Comparison of ENCODE assay signal across 10 mouse cellular contexts in the genomic region with DNA sequence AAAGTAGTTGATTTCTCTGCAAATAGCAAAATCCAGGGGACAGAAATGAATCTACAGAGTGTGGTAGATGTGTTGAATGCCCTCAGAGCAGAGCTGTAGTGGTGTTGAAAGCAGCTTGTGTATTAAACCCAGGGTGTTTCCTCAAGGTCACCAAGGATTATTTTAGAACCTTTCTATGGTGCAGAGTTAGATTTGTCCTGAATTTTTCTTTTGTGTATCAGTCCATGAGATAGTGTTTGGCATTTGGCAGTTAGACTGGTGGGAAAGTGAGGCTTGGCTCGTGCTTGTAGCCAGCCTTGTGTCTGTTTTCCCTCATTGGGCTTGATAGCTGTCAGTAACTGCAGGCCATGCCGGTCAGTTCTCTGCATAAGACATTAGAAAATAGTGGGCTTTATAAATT. TPM values are rescaled to one million over a fixed set of nuclear protein-coding genes. Genes with fewer than 3 reads are reported as not detected.
A peak's percentile ranks its signal among the peaks of the same experiment; 100 is the strongest.
DNase-seq lines count a peak whose midpoint lies in the region; ATAC-seq and TF ChIP-seq lines count a peak whose summit lies in the region.
"Had no signal": no experiment of that assay in that cellular context is flagged by ENCODE, and none has a peak within 500 bp of the region (broad histone marks: within the 10 kb centered on the region; RNA-seq: fewer than 3 reads in every experiment).

No protein-coding gene starts in this region.

- H3K4me3 ChIP-seq in heart, embryonic 11.5 days (ENCODE audit: low read depth, low read length): no peak overlapping the region
- peak overlapping the region; percentile 20 for H3K4me3 ChIP-seq in limb, embryonic 13.5 days
- peak overlapping the region; percentile 10; the same call in 1 of the 2 replicates for H3K4me3 ChIP-seq in stomach, postnatal 0 days (ENCODE audit: low read depth, low read length)

- H3K4me1 ChIP-seq in heart, embryonic 11.5 days (ENCODE audit: control insufficient read depth, insufficient read depth, low read length): peaks cover 35% of the 10 kb centered on the region
- peaks cover 56% of the 10 kb centered on the region for H3K4me1 ChIP-seq in limb, embryonic 13.5 days
- H3K4me1 ChIP-seq in stomach, postnatal 0 days (replicated peaks; ENCODE audit: control insufficient read depth, insufficient read depth): peaks cover 10% of the 10 kb centered on the region

- no peak for ATAC-seq in heart, embryonic 11.5 days (replicated peaks; ENCODE audit: insufficient number of reproducible peaks, low FRiP score, low TSS enrichment)
- no peak for ATAC-seq in limb, embryonic 13.5 days (ENCODE audit: low FRiP score, low read depth)
- ATAC-seq in stomach, postnatal 0 days (ENCODE audit: low FRiP score, low TSS enrichment): no peak

- no peaks in the 10 kb centered on the region for H3K36me3 ChIP-seq in heart, embryonic 11.5 days (ENCODE audit: control insufficient read depth, insufficient read depth, low read length)
- peaks cover 6% of the 10 kb centered on the region for H3K36me3 ChIP-seq in limb, embryonic 13.5 days
- no peaks in the 10 kb centered on the region for H3K36me3 ChIP-seq in stomach, postnatal 0 days (ENCODE audit: control insufficient read depth, insufficient read depth, low read length)

- DNase-seq in testis, postnatal 14 days (ENCODE audit: low spot score): peak; percentile 33
- no peak for DNase-seq in testis, postnatal 10 days (ENCODE audit: low spot score)
- no peak for DNase-seq in stomach, postnatal 0 days (ENCODE audit: low spot score)
- DNase-seq in adrenal gland, postnatal 4 days (ENCODE audit: low spot score in 2 of 2): no peak
- no peak for DNase-seq in MN1 (ENCODE audit: low spot score)
- no peak for DNase-seq in right cerebral cortex, adult 18-20 months
- DNase-seq: kidney, adult 18-20 months; thymus, postnatal 4 days had no signal

- H3K27ac ChIP-seq in heart, embryonic 11.5 days (ENCODE audit: low read depth, low read length): peak overlapping the region; percentile 22; the same call in 1 of the 2 replicates
- no peak overlapping the region for H3K27ac ChIP-seq in limb, embryonic 13.5 days
- H3K27ac ChIP-seq in stomach, postnatal 0 days (replicated peaks): no peak overlapping the region

- TF ChIP-seq CTCF in stomach, postnatal 0 days (IDR thresholded peaks at IDR 0.05; ENCODE audit: low read depth): no peak

- no peak overlapping the region for H3K9ac ChIP-seq in heart, embryonic 11.5 days (ENCODE audit: low read depth, low read length)
- H3K9ac ChIP-seq in limb, embryonic 13.5 days: no peak overlapping the region
- no peak overlapping the region for H3K9ac ChIP-seq in stomach, postnatal 0 days (ENCODE audit: low read length)

- peak overlapping the region; percentile 27 for H3K4me2 ChIP-seq in heart, embryonic 11.5 days
- H3K4me2 ChIP-seq in limb, embryonic 13.5 days (replicated peaks): peak overlapping the region; percentile 53
- 0 out of 2 replicates have a peak overlapping the region, but pooled peaks have one; percentile 14 for H3K4me2 ChIP-seq in stomach, postnatal 0 days (replicated peaks; ENCODE audit: low read depth)

- H3K9me3 ChIP-seq in heart, embryonic 11.5 days (replicated peaks; ENCODE audit: control insufficient read depth, low read length): no peaks in the 10 kb centered on the region
- H3K9me3 ChIP-seq in limb, embryonic 13.5 days: no peaks in the 10 kb centered on the region
- H3K9me3 ChIP-seq in stomach, postnatal 0 days (ENCODE audit: control insufficient read depth, low read length): no peaks in the 10 kb centered on the region

- 13% methylated on average over 2 of the region's 2 CpGs for WGBS in heart, embryonic 11.5 days (ENCODE audit: insufficient replicate concordance)
- WGBS in limb, embryonic 13.5 days: 24% methylated on average over 2 of the region's 2 CpGs
- WGBS in stomach, postnatal 0 days: 42% methylated on average over 2 of the region's 2 CpGs

- H3K27me3 ChIP-seq in heart, embryonic 11.5 days (ENCODE audit: control insufficient read depth, insufficient read depth, low read length): no peaks in the 10 kb centered on the region
- no peaks in the 10 kb centered on the region for H3K27me3 ChIP-seq in limb, embryonic 13.5 days
- H3K27me3 ChIP-seq in stomach, postnatal 0 days (ENCODE audit: control insufficient read depth, insufficient read depth, low read length): no peaks in the 10 kb centered on the region

- TF ChIP-seq EP300 in stomach, postnatal 0 days (optimal IDR thresholded peaks at IDR 0.05): no peak

RNA-seq across cellular contexts. Expression of a gene that starts 6.0 kb away (rescaled TPM):
- 125 and 131 TPM in 2 replicates for polyA plus RNA-seq in heart, embryonic 11.5 days (2014; fragmentation: Nextera tagmentation; extraction: Ambion mirVana)
- polyA plus RNA-seq in limb, embryonic 13.5 days (2015; fragmentation: Nextera tagmentation; extraction: Ambion mirVana): 224 and 231 TPM in 2 replicates
- 54.0 and 55.6 TPM in 2 replicates for polyA plus RNA-seq in stomach, postnatal 0 days (2015; fragmentation: Nextera tagmentation; extraction: Ambion mirVana)
- total RNA-seq in adrenal gland, postnatal 4 days (2021): 10 to 100 TPM; 82.4 to 87.2 TPM
